Mouse (Mus musculus) intestine, postnatal 0 days (tissue): ENCODE measurements at regions not wholly inside any gene's neighbourhood (a gene's known extent, or its start where the extent isn't known, plus 50 kb on each side); places are given as distances from the start of the nearest gene placed in this dataset.

Experiments
- ATAC-seq: fragments of 200-750 bp; cut with Nextera tagmentation; 2 replicates; pipeline ENCODE4 v1.8.0; 2017; ENCODE audit warnings: mild to moderate bottlenecking, moderate TSS enrichment, moderate library complexity
- H3K27ac ChIP-seq: fragments of 300-500 bp; sonication (generic); 2 replicates; pipeline ENCODE4 v1.5.1; 2014; ENCODE audit warnings: mild to moderate bottlenecking, low read depth, low read length, moderate library complexity
- H3K27me3 ChIP-seq: fragments of 300-500 bp; sonication (generic); replicated peaks from 2 replicates; pipeline ENCODE4 v1.6.1; 2014; ENCODE audit warnings: low read length, mixed read lengths; ENCODE audit not compliant: control insufficient read depth, insufficient read depth
- H3K36me3 ChIP-seq: fragments of 300-500 bp; sonication (generic); 2 replicates; pipeline ENCODE4 v1.6.1; 2014; ENCODE audit warnings: mild to moderate bottlenecking, moderate library complexity; ENCODE audit not compliant: control insufficient read depth, insufficient read depth
- H3K4me1 ChIP-seq: fragments of 300-500 bp; sonication (generic); replicated peaks from 2 replicates; pipeline ENCODE4 v1.6.1; 2014; ENCODE audit warnings: antibody characterized with exemption, low read length, mixed read lengths; ENCODE audit not compliant: control insufficient read depth, insufficient read depth
- H3K4me2 ChIP-seq: fragments of 300-500 bp; sonication (generic); replicated peaks from 2 replicates; pipeline ENCODE4 v1.6.1; 2014; ENCODE audit warnings: low read depth, mild to moderate bottlenecking, moderate library complexity
- H3K4me3 ChIP-seq: fragments of 300-500 bp; sonication (generic); 2 replicates; pipeline ENCODE4 v1.5.1; 2014; ENCODE audit warnings: low read depth, low read length
- H3K9ac ChIP-seq: fragments of 300-500 bp; sonication (generic); 2 replicates; pipeline ENCODE4 v1.6.1; 2014; ENCODE audit warnings: mild to moderate bottlenecking, low read depth, low read length
- H3K9me3 ChIP-seq: fragments of 300-500 bp; sonication (generic); 2 replicates; pipeline ENCODE4 v1.6.1; 2016; ENCODE audit warnings: mixed run types; ENCODE audit not compliant: control insufficient read depth
- CTCF ChIP-seq: sonication (generic); IDR thresholded peaks from 2 replicates; pipeline ENCODE4 v1.5.1; 2016; ENCODE audit warnings: low read depth, mild to moderate bottlenecking, control low read depth, antibody characterized with exemption, moderate library complexity
- WGBS: fragments of 180-500 bp; shearing (Covaris S2); extraction: QIAGEN DNeasy Blood & Tissue Kit; methylation state at CpG from one replicate; pipeline ENCODE4 v1.1.7; 2014; 5-methylcytosine and 5-hydroxymethylcytosine counted together

DNA sequence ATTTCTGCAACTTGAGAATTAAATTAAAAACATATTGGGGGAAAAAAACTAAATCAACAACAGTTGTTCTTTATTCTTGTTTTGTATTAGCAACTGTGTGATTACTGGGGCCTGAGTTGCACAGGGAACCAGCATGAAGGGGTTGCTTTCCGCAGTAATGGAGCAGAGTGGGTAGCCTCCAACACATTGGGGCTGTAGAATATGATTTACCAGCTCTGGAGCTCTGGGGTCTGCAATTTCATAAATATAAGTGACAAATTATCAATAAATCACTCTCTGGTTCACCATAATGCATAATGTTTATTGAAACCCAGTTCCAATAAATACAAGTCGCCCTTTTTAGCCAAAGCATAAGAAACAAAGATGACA, 209.4 kb upstream of the Hand2 start:
- WGBS: 45% methylated on average over 2 of the region's 2 CpGs
- no peak overlapping the region for H3K4me3 ChIP-seq
- no peak overlapping the region for H3K4me2 ChIP-seq
- no peaks in the 10 kb centered on the region for H3K27me3 ChIP-seq
- no peak for TF ChIP-seq CTCF
- no peaks in the 10 kb centered on the region for H3K4me1 ChIP-seq
- no peak for ATAC-seq
- H3K9ac ChIP-seq: no peak overlapping the region
- H3K9me3 ChIP-seq: no peaks in the 10 kb centered on the region
- no peaks in the 10 kb centered on the region for H3K36me3 ChIP-seq
- no peak overlapping the region for H3K27ac ChIP-seq

DNA sequence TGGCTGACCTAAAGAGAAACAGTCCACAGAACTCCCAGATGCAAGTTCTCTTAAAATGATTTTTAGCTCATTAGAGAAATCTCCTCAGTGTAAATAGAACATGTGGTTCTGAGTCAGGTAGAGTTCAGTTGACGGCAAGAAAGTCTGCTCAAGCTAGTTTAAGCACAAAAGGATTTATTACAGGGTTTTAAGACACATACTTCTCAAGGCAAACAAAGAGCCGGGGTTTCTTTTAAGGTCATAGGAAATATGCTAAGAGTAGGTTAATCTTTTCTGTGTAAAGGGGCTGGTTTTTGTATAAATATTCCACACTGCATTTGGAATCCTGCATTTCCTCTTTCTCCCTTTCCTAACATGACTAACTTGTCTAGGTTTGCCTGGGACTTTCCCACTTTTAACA, 206.9 kb upstream of the Hand2 start:
- Histone ChIP-seq H3K4me2 (no peak overlapping the region), H3K27ac (no peak overlapping the region), H3K4me1 (no peaks in the 10 kb centered on the region), H3K36me3 (no peaks in the 10 kb centered on the region), H3K9ac (no peak overlapping the region), H3K9me3 (no peaks in the 10 kb centered on the region), H3K4me3 (no peak overlapping the region), H3K27me3 (no peaks in the 10 kb centered on the region)
- no peak for ATAC-seq
- 18% methylated on average over 2 of the region's 2 CpGs for whole genome bisulfite sequencing
- TF ChIP-seq CTCF: no peak

DNA sequence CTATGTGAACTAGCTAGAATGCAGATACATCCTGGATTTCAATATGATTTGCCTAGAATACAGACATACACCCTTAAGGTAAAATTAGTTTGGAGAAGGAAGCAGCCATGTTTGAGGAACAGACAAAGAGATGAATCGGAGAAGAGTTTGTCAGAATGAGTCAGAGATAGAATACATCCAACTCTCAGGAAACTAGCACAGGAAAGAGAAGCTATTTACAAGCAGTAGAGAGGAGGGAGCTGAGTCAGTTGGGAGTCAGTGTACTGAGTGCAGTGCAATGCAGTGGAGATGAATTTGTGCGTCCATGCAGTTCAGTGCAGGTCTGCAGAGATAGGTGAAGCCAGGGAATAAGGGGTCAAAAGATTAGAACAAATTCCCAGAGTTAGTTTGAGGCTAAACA, 205.5 kb upstream of the Hand2 start:
- WGBS: 90% methylated on average over 2 of the region's 2 CpGs

DNA sequence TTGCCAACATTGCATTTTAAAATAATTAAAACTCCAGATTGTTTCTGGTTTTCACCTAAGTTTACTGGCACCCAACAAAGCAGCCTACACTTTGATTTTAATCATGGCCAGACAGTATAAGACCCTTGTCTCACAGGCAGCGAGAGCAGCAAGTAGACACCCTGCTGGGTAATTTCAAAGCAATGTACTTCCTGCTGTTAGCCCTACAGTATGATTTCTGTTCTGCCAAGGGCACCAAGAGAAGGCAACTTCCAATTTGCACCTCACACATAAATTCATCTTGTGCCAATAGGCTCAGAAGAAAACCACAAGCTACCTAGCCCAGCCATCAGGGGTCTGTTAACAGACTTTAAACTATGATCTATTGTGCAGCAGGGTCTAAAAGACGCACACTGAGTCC, 186.7 kb upstream of the Hand2 start:
- 61% methylated on average over 2 of the region's 2 CpGs for WGBS
- no peak overlapping the region for H3K27ac ChIP-seq
- no peaks in the 10 kb centered on the region for H3K36me3 ChIP-seq
- no peaks in the 10 kb centered on the region for H3K9me3 ChIP-seq
- no peak overlapping the region for H3K9ac ChIP-seq
- no peaks in the 10 kb centered on the region for H3K27me3 ChIP-seq
- H3K4me1 ChIP-seq: no peaks in the 10 kb centered on the region
- no peak for TF ChIP-seq CTCF
- ATAC-seq: no peak
- H3K4me3 ChIP-seq: no peak overlapping the region
- H3K4me2 ChIP-seq: no peak overlapping the region

More for the DNA sequence above, 205.5 kb upstream of the Hand2 start:
- Histone ChIP-seq H3K27ac (no peak overlapping the region), H3K4me2 (no peak overlapping the region), H3K9me3 (no peaks in the 10 kb centered on the region), H3K36me3 (no peaks in the 10 kb centered on the region), H3K4me3 (no peak overlapping the region), H3K9ac (no peak overlapping the region), H3K4me1 (no peaks in the 10 kb centered on the region), H3K27me3 (no peaks in the 10 kb centered on the region)
- TF ChIP-seq CTCF: no peak
- ATAC-seq: no peak

DNA sequence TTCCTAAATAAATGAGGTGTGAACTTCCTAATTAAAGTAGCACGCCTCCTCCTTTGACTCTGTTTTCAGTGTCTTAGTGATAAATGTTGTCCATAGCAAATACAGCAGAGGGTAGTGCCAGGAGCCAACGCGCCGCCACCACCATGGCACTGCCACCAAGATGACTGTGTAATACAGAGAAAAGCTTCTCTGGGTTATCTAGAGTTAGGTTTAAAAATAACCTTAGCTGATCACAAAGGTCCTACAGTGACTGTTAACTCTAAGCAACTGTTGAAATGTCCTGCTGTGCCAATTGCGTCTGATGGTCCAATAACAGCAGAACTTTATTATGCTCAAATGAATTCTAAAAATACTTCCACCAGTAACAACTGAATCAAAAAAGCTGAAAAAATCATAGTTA, 186.1 kb upstream of the Hand2 start:
- WGBS: 89% methylated on average over 5 of the region's 5 CpGs
- Histone ChIP-seq H3K4me3 (no peak overlapping the region), H3K9me3 (no peaks in the 10 kb centered on the region), H3K27ac (no peak overlapping the region), H3K4me1 (no peaks in the 10 kb centered on the region), H3K9ac (no peak overlapping the region), H3K36me3 (no peaks in the 10 kb centered on the region), H3K27me3 (no peaks in the 10 kb centered on the region), H3K4me2 (no peak overlapping the region)
- no peak for TF ChIP-seq CTCF
- ATAC-seq: no peak

DNA sequence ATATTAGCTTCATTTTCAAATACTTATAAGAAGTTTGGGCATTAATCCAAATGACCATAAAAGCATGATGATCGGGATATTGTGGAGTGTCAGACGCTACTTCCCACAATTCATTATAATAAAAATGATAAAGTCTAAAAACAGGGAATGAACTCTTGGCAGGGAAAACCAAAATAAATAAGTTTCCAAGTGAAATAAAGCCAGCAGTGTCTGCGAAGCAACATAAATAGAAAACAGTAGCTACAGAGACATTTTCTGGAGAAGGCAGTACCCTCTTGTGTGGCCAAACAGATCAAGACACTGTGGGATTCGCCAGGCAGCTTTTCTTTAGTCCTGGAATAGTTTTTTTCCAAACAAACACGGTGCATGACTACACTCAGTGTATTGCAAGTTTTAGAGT, 172.7 kb upstream of the Hand2 start:
- WGBS: 57% methylated on average over 5 of the region's 5 CpGs
- no peak for ATAC-seq
- Histone ChIP-seq H3K4me1 (no peaks in the 10 kb centered on the region), H3K4me3 (no peak overlapping the region), H3K27me3 (no peaks in the 10 kb centered on the region), H3K4me2 (no peak overlapping the region), H3K9me3 (no peaks in the 10 kb centered on the region), H3K9ac (no peak overlapping the region), H3K36me3 (no peaks in the 10 kb centered on the region), H3K27ac (no peak overlapping the region)
- TF ChIP-seq CTCF: no peak

DNA sequence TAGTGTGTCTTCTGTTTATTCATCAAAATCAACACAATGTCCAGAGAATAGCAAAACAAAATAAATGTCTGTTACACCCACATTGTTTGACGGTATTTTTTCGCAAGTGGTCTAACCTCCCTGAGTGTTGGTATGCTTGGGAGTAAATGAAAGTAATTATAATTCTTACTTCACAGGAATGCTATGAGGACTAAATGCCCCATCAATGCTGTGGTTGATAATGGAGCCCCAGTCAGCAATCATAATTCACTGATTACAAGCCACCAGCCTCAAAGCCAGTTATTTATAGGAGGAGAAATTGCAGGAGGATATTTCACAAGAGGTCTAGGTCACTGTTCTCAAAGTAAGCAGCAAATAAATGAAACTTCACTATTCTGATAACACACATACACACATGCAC, 129.6 kb upstream of the Hand2 start:
- Histone ChIP-seq H3K9me3 (no peaks in the 10 kb centered on the region), H3K4me1 (no peaks in the 10 kb centered on the region), H3K36me3 (no peaks in the 10 kb centered on the region), H3K9ac (no peak overlapping the region), H3K4me2 (no peak overlapping the region), H3K27me3 (no peaks in the 10 kb centered on the region), H3K4me3 (no peak overlapping the region), H3K27ac (no peak overlapping the region)
- TF ChIP-seq CTCF: no peak
- WGBS: 73% methylated on average over 2 of the region's 2 CpGs
- no peak for ATAC-seq
